Mouse (Mus musculus) liver, embryonic 14.5 days (tissue): ENCODE measurements at regions not wholly inside any gene's neighbourhood (a gene's known extent, or its start where the extent isn't known, plus 50 kb on each side); places are given as distances from the start of the nearest gene placed in this dataset.

Source experiments
- CTCF ChIP-seq: IDR thresholded peaks from 2 replicates; pipeline ENCODE4 v1.5.1; 2016; ENCODE audit warnings: antibody characterized with exemption, low read depth, control low read depth
- EP300 ChIP-seq: IDR thresholded peaks from 2 replicates; pipeline ENCODE4 v1.6.1; 2016; ENCODE audit warnings: antibody characterized with exemption, low read depth

GRCm38 (mm10) chr14:61736384-61737322, 129.4 kb downstream of the Kcnrg start:
- TF ChIP-seq CTCF, result no peak
- no peak for TF ChIP-seq EP300
